Mouse (Mus musculus) heart, embryonic 10.5 days (tissue): ENCODE measurements around the gene Tenm3. TPM values are rescaled to one million over a fixed set of nuclear protein-coding genes. Genes with fewer than 3 reads are reported as not detected.

Experiments used
- DNase-seq: peaks from one replicate; pipeline ENCODE4 v3.0.0-alpha.2; 2017; ENCODE audit warnings: low spot score
- H3K27ac ChIP-seq: fragments of 300-500 bp; sonication (generic); 2 replicates; pipeline ENCODE4 v1.5.1; 2016; ENCODE audit warnings: mild to moderate bottlenecking
- H3K27me3 ChIP-seq: fragments of 300-500 bp; sonication (generic); 2 replicates; pipeline ENCODE4 v1.6.1; 2016; ENCODE audit warnings: mild to moderate bottlenecking; ENCODE audit not compliant: poor library complexity, insufficient read depth, severe bottlenecking
- H3K36me3 ChIP-seq: fragments of 300-500 bp; sonication (generic); 2 replicates; pipeline ENCODE4 v1.6.1; 2016; ENCODE audit warnings: mild to moderate bottlenecking, moderate library complexity
- H3K4me1 ChIP-seq: fragments of 300-500 bp; sonication (generic); 2 replicates; pipeline ENCODE4 v1.6.1; 2016; ENCODE audit warnings: mild to moderate bottlenecking
- H3K4me3 ChIP-seq: fragments of 300-500 bp; sonication (generic); 2 replicates; pipeline ENCODE4 v1.5.1; 2016; ENCODE audit warnings: mild to moderate bottlenecking, moderate library complexity
- H3K9me3 ChIP-seq: fragments of 300-500 bp; sonication (generic); 2 replicates; pipeline ENCODE4 v1.6.1; 2016; ENCODE audit warnings: mild to moderate bottlenecking, moderate library complexity
- WGBS: fragments of 180-500 bp; shearing (Covaris S2); methylation state at CpG from one replicate; pipeline ENCODE4 v1.1.7; 2016; 5-methylcytosine and 5-hydroxymethylcytosine counted together
- polyA plus RNA-seq: library from polyadenylated mRNA; unstranded; fragments of >200 nt; fragmentation: Nextera tagmentation; extraction: Ambion mirVana; gene quantifications from 2 replicates; pipeline ENCODE4 v1.2.1, GENCODE M21; 2016

The Tenm3 gene
- polyA plus RNA-seq, 1 experiment from 2014 or later, result 24.9 TPM

- 83% methylated on average over 10 of the region's 10 CpGs for WGBS
- H3K4me3 ChIP-seq, result no peak overlapping the region
- H3K27ac ChIP-seq, result no peak overlapping the region
- no peak for DNase-seq
- no peaks in the 10 kb centered on the region for H3K9me3 ChIP-seq
- 0 out of 2 replicates have a peak, but pooled peaks cover 3% of the 10 kb centered on the region for H3K36me3 ChIP-seq
- H3K4me1 ChIP-seq, result peaks cover 23% of the 10 kb centered on the region
- no peaks in the 10 kb centered on the region for H3K27me3 ChIP-seq
Measured at GRCm38 (mm10) chr8:48260265-48260664, 583.5 kb downstream of the Tenm3 start.

GRCm38 (mm10) chr8:48259832-48260231 lies 583.9 kb downstream of the Tenm3 start:
- peaks cover 23% of the 10 kb centered on the region for H3K4me1 ChIP-seq
- H3K27me3 ChIP-seq, result no peaks in the 10 kb centered on the region
- H3K9me3 ChIP-seq, result no peaks in the 10 kb centered on the region
- 0 out of 2 replicates have a peak, but pooled peaks cover 3% of the 10 kb centered on the region for H3K36me3 ChIP-seq
- 55% methylated on average over 6 of the region's 6 CpGs for WGBS
- no peak overlapping the region for H3K27ac ChIP-seq
- no peak for DNase-seq
- no peak overlapping the region for H3K4me3 ChIP-seq

GRCm38 (mm10) chr8:48243876-48244275 lies 599.9 kb downstream of the Tenm3 start:
- Histone ChIP-seq H3K27ac (no peak overlapping the region), H3K4me1 (no peaks in the 10 kb centered on the region), H3K4me3 (no peak overlapping the region), H3K36me3 (peaks cover 17% of the 10 kb centered on the region), H3K9me3 (no peaks in the 10 kb centered on the region), H3K27me3 (no peaks in the 10 kb centered on the region)
- peak; percentile 55 for DNase-seq
- 90% methylated on average over 2 of the region's 2 CpGs for WGBS

- Histone ChIP-seq H3K27me3 (no peaks in the 10 kb centered on the region), H3K36me3 (peaks cover 38% of the 10 kb centered on the region), H3K4me1 (no peaks in the 10 kb centered on the region), H3K27ac (no peak overlapping the region), H3K9me3 (no peaks in the 10 kb centered on the region), H3K4me3 (no peak overlapping the region)
- DNase-seq, result peak; percentile 66
- 71% methylated on average over 6 of the region's 6 CpGs for WGBS
Measured at GRCm38 (mm10) chr8:48240917-48241531, 602.7 kb downstream of the Tenm3 start.

GRCm38 (mm10) chr8:48236968-48237367 lies 606.8 kb downstream of the Tenm3 start:
- no peak overlapping the region for H3K4me3 ChIP-seq
- 88% methylated on average over 5 of the region's 5 CpGs for WGBS
- H3K27me3 ChIP-seq, result no peaks in the 10 kb centered on the region
- no peak overlapping the region for H3K27ac ChIP-seq
- peaks cover 50% of the 10 kb centered on the region for H3K36me3 ChIP-seq
- peaks cover 10% of the 10 kb centered on the region for H3K4me1 ChIP-seq
- H3K9me3 ChIP-seq, result no peaks in the 10 kb centered on the region
- no peak for DNase-seq

- Histone ChIP-seq H3K4me1 (peaks cover 11% of the 10 kb centered on the region), H3K4me3 (no peak overlapping the region), H3K36me3 (peaks cover 52% of the 10 kb centered on the region), H3K9me3 (no peaks in the 10 kb centered on the region), H3K27me3 (no peaks in the 10 kb centered on the region), H3K27ac (no peak overlapping the region)
- no peak for DNase-seq
- 66% methylated on average over 7 of the region's 7 CpGs for WGBS
Measured at GRCm38 (mm10) chr8:48232927-48233326, 610.8 kb downstream of the Tenm3 start.

GRCm38 (mm10) chr8:48231882-48232281 lies 611.9 kb downstream of the Tenm3 start:
- H3K27me3 ChIP-seq, result no peaks in the 10 kb centered on the region
- no peak for DNase-seq
- no peaks in the 10 kb centered on the region for H3K9me3 ChIP-seq
- no peak overlapping the region for H3K27ac ChIP-seq
- WGBS, result 73% methylated on average over 9 of the region's 9 CpGs
- H3K4me1 ChIP-seq, result peaks cover 11% of the 10 kb centered on the region
- H3K4me3 ChIP-seq, result no peak overlapping the region
- peaks cover 53% of the 10 kb centered on the region for H3K36me3 ChIP-seq

GRCm38 (mm10) chr8:48231389-48231788 lies 612.4 kb downstream of the Tenm3 start:
- Histone ChIP-seq H3K9me3 (no peaks in the 10 kb centered on the region), H3K4me3 (no peak overlapping the region), H3K4me1 (peaks cover 11% of the 10 kb centered on the region), H3K36me3 (peaks cover 48% of the 10 kb centered on the region), H3K27ac (no peak overlapping the region), H3K27me3 (no peaks in the 10 kb centered on the region)
- 88% methylated on average over 9 of the region's 9 CpGs for WGBS
- DNase-seq, result no peak

- Histone ChIP-seq H3K27me3 (no peaks in the 10 kb centered on the region), H3K36me3 (peaks cover 28% of the 10 kb centered on the region), H3K4me3 (no peak overlapping the region), H3K27ac (no peak overlapping the region), H3K4me1 (peaks cover 22% of the 10 kb centered on the region), H3K9me3 (no peaks in the 10 kb centered on the region)
- WGBS, result 92% methylated on average over 35 of the region's 35 CpGs
- DNase-seq, result no peak
Measured at GRCm38 (mm10) chr8:48228676-48229075, 615.1 kb downstream of the Tenm3 start.

- H3K36me3 ChIP-seq, result peaks cover 18% of the 10 kb centered on the region
- DNase-seq, result no peak
- H3K27ac ChIP-seq, result peak overlapping the region; percentile 42
- H3K4me1 ChIP-seq, result peaks cover 26% of the 10 kb centered on the region
- peak overlapping the region; percentile 40 for H3K4me3 ChIP-seq
- H3K9me3 ChIP-seq, result no peaks in the 10 kb centered on the region
- WGBS, result 30% methylated on average over 11 of the region's 11 CpGs
- H3K27me3 ChIP-seq, result peaks cover 16% of the 10 kb centered on the region; the same call in 1 of the 2 replicates
Measured at GRCm38 (mm10) chr8:48224753-48225152, 619.0 kb downstream of the Tenm3 start.

- H3K4me1 ChIP-seq, result peaks cover 27% of the 10 kb centered on the region
- WGBS, result 12% methylated on average over 11 of the region's 11 CpGs
- H3K27ac ChIP-seq, result peak overlapping the region; percentile 60; the same call in 1 of the 2 replicates
- peaks cover 16% of the 10 kb centered on the region; the same call in 1 of the 2 replicates for H3K27me3 ChIP-seq
- H3K4me3 ChIP-seq, result peak overlapping the region; percentile 54
- H3K9me3 ChIP-seq, result no peaks in the 10 kb centered on the region
- DNase-seq, result peak; percentile 84
- 0 out of 2 replicates have a peak, but pooled peaks cover 3% of the 10 kb centered on the region for H3K36me3 ChIP-seq
Measured at GRCm38 (mm10) chr8:48222429-48222769, 621.4 kb downstream of the Tenm3 start.

- Histone ChIP-seq H3K4me1 (peaks cover 27% of the 10 kb centered on the region), H3K9me3 (no peaks in the 10 kb centered on the region), H3K27ac (peak overlapping the region; percentile 60; the same call in 1 of the 2 replicates), H3K27me3 (peaks cover 16% of the 10 kb centered on the region; the same call in 1 of the 2 replicates), H3K4me3 (peak overlapping the region; percentile 54), H3K36me3 (no peaks in the 10 kb centered on the region)
- no peak for DNase-seq
- 19% methylated on average over 16 of the region's 16 CpGs for WGBS
Measured at GRCm38 (mm10) chr8:48221724-48222428, 621.9 kb downstream of the Tenm3 start.

- WGBS, result 65% methylated on average over 11 of the region's 11 CpGs
- DNase-seq, result no peak
Measured at GRCm38 (mm10) chr8:48221304-48221703, 622.4 kb downstream of the Tenm3 start.

More at GRCm38 (mm10) chr8:48221304-48221703, 622.4 kb downstream of the Tenm3 start:
- Histone ChIP-seq H3K27ac (no peak overlapping the region), H3K27me3 (peaks cover 18% of the 10 kb centered on the region; the same call in 1 of the 2 replicates), H3K9me3 (no peaks in the 10 kb centered on the region), H3K36me3 (no peaks in the 10 kb centered on the region), H3K4me1 (peaks cover 27% of the 10 kb centered on the region), H3K4me3 (no peak overlapping the region)
